Mouse (Mus musculus): ENCODE data around the gene Socs7. TPM values are rescaled to one million over a fixed set of nuclear protein-coding genes. Genes with fewer than 3 reads are reported as not detected.

Gene Socs7
- polyA plus RNA-seq, 1 experiment from 2014 or later: 4.5 TPM

DNA sequence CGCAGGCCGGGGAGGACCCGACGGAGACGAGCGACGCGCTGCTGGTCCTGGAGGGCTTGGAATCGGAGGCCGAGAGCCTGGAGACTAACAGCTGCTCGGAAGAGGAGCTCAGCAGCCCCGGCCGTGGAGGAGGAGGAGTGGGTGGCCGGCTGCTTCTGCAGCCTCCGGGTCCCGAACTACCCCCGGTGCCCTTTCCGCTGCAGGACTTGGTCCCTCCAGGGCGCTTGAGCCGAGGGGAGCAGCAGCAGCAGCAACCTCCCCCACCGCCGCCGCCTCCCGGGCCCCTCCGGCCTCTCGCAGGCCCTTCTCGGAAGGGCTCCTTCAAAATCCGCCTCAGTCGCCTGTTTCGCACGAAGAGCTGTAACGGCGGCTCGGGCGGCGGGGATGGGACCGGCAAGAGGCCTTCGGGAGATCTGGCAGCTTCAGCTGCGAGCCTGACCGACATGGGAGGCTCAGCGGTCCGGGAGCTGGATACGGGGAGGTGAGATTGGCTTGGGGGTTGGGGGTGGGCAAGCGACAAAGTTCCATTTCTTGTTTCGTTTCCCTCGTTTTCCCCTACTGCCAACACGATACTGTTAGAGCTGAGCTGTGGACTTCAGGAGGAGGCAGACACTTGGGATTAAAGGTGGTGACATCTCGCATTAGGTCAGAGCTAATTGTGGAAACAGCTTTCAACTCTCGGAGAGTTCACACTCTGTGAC, 742 bp downstream of the Socs7 start:
- H3K9me3 ChIP-seq (ENCODE audit: control insufficient read depth, low read length): no peaks in the 10 kb centered on the region
- peak overlapping the region; percentile 74 for H3K27ac ChIP-seq (ENCODE audit: low read depth, low read length)
- H3K4me1 ChIP-seq (replicated peaks; ENCODE audit: control insufficient read depth, insufficient read depth, low read length): peaks cover 13% of the 10 kb centered on the region
- no peaks in the 10 kb centered on the region for H3K36me3 ChIP-seq (ENCODE audit: control insufficient read depth, insufficient read depth, low read length)
- H3K4me2 ChIP-seq (ENCODE audit: low read depth, low read length, severe bottlenecking): peak overlapping the region; percentile 82
- H3K9ac ChIP-seq (ENCODE audit: low read length): peak overlapping the region; percentile 95
- no peak for ATAC-seq (replicated peaks; ENCODE audit: low FRiP score)
- no peaks in the 10 kb centered on the region for H3K27me3 ChIP-seq (ENCODE audit: control insufficient read depth, insufficient read depth, low read length)
- peak; percentile 79 for DNase-seq (ENCODE audit: low spot score)
- peak overlapping the region; percentile 96 for H3K4me3 ChIP-seq (ENCODE audit: low read depth, low read length)
- under 1% methylated on average over 49 of the region's 49 CpGs for WGBS

DNA sequence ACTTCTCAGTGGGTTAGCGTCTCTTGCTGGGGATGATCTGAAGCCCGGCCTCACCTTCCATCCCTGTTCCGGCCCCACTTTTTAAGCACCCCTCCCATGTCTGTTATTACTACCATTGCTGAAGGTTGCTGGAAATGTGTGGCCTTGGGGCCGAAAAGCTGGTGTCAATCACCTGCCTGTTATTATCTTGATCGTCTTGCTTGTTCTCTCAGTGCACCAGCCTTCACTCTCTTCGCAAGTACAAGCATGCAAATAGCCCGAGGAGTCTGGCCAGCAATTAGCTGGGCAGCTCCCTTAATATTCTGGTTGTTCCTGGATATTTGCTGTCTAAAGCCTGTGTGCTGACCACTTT, 1.3 kb downstream of the Socs7 start:
- peaks cover 13% of the 10 kb centered on the region for H3K4me1 ChIP-seq (replicated peaks; ENCODE audit: control insufficient read depth, insufficient read depth, low read length)
- ATAC-seq (replicated peaks; ENCODE audit: low FRiP score): no peak
- no peak for DNase-seq (ENCODE audit: low spot score)
- WGBS: 1% methylated on average over 7 of the region's 7 CpGs
- no peak overlapping the region for H3K27ac ChIP-seq (ENCODE audit: low read depth, low read length)
- no peaks in the 10 kb centered on the region for H3K36me3 ChIP-seq (ENCODE audit: control insufficient read depth, insufficient read depth, low read length)
- peak overlapping the region; percentile 96 for H3K4me3 ChIP-seq (ENCODE audit: low read depth, low read length)
- H3K4me2 ChIP-seq (ENCODE audit: low read depth, low read length, severe bottlenecking): peak overlapping the region; percentile 82
- no peaks in the 10 kb centered on the region for H3K27me3 ChIP-seq (ENCODE audit: control insufficient read depth, insufficient read depth, low read length)
- H3K9me3 ChIP-seq (ENCODE audit: control insufficient read depth, low read length): no peaks in the 10 kb centered on the region
- peak overlapping the region; percentile 95 for H3K9ac ChIP-seq (ENCODE audit: low read length)

DNA sequence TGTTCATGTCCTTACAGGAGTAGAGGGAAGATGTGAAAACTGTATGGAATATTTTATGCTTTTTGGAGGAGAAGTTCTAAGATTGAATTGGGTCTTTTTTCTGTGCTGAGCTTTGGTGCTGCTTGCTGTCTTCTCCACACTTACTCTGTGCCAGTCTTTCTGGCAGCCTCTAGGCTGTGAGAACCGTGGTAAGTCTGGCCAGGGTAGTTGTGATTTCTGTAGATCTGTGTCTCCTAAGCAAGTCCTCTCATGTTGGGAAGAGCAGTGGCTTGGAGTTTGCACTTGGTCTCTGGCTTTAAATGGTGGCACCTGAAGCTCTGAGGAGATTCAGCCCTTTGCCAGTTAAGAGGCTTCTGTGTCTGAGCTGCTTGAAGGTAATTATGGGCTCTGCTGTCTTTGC, 3.2 kb downstream of the Socs7 start:
- H3K27me3 ChIP-seq (ENCODE audit: control insufficient read depth, insufficient read depth, low read length): no peaks in the 10 kb centered on the region
- peaks cover 15% of the 10 kb centered on the region for H3K4me1 ChIP-seq (replicated peaks; ENCODE audit: control insufficient read depth, insufficient read depth, low read length)
- H3K27ac ChIP-seq (ENCODE audit: low read depth, low read length): no peak overlapping the region
- no peak overlapping the region for H3K4me3 ChIP-seq (ENCODE audit: low read depth, low read length)
- no peak overlapping the region for H3K4me2 ChIP-seq (ENCODE audit: low read depth, low read length, severe bottlenecking)
- no peak overlapping the region for H3K9ac ChIP-seq (ENCODE audit: low read length)
- 100% methylated on average over 1 of the region's 1 CpGs for WGBS
- no peak for DNase-seq (ENCODE audit: low spot score)
- ATAC-seq (replicated peaks; ENCODE audit: low FRiP score): no peak
- no peaks in the 10 kb centered on the region for H3K36me3 ChIP-seq (ENCODE audit: control insufficient read depth, insufficient read depth, low read length)
- H3K9me3 ChIP-seq (ENCODE audit: control insufficient read depth, low read length): no peaks in the 10 kb centered on the region

DNA sequence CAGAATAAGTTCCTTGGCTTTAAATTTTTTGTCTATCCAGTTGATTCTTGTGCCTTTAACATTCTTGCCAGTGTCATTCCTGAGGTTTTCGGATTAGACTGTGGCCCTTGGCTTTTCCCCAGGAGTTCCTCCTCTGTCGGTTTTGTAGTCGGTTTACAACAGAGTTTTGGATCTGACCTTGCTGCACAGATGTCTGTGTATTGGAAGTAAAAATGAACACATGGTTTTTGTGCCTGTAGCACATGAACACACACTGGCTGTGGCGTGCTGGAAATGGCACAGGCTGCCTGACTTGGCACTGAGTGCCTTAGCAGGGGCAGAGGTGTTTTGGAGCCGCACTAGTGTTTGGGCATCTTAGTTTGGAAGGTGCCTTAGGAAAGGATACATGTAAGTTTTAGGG, 6.2 kb downstream of the Socs7 start:
- WGBS: 93% methylated on average over 5 of the region's 5 CpGs
- Histone ChIP-seq H3K9me3 (ENCODE audit: control insufficient read depth, low read length) (no peaks in the 10 kb centered on the region), H3K9ac (ENCODE audit: low read length) (no peak overlapping the region), H3K4me3 (ENCODE audit: low read depth, low read length) (no peak overlapping the region), H3K27me3 (ENCODE audit: control insufficient read depth, insufficient read depth, low read length) (no peaks in the 10 kb centered on the region), H3K27ac (ENCODE audit: low read depth, low read length) (no peak overlapping the region), H3K4me1 (replicated peaks; ENCODE audit: control insufficient read depth, insufficient read depth, low read length) (peaks cover 15% of the 10 kb centered on the region), H3K36me3 (ENCODE audit: control insufficient read depth, insufficient read depth, low read length) (no peaks in the 10 kb centered on the region), H3K4me2 (ENCODE audit: low read depth, low read length, severe bottlenecking) (no peak overlapping the region)
- DNase-seq (ENCODE audit: low spot score) (no peak), ATAC-seq (replicated peaks; ENCODE audit: low FRiP score) (no peak)

DNA sequence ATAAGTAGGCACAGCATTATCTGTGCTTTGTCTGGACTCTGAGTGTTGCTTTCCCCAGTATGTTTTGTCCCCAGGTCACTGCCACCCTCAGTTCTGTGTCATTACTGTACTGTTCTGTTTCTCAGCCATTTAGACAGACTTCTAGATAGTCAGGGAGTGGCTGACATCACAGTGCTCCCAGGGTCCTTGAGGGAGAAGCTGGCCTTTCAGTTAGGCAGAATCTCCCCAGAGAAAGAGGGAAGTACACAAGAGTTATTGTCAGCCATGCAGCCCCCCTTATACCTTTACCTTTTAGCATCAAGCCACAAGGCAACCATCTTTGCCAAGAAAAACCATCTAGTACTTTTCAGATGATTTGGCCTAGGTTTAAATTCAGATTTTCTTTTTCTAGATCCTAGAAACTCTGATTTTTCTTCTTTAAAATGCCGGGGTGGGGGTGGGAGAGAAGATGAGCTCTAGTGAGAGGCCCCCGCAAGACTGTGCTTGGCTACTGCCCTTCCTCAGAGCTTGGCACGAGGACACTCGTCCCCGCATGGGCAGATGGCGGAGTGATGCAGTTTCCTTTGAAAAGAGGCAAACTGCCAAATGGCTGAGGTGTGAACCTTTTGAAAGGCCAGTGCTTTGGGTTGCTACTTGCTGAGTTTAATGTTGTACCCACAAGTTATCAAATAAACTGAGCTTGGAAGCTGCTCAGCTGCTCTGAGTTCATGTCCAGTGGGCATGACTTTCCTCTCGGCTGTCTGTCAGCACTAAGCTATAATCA, 8.2 kb downstream of the Socs7 start:
- H3K9me3 ChIP-seq (ENCODE audit: control insufficient read depth, low read length): no peaks in the 10 kb centered on the region
- DNase-seq (ENCODE audit: low spot score) (no peak), ATAC-seq (replicated peaks; ENCODE audit: low FRiP score) (no peak)
- H3K27me3 ChIP-seq (ENCODE audit: control insufficient read depth, insufficient read depth, low read length): no peaks in the 10 kb centered on the region
- H3K4me2 ChIP-seq (ENCODE audit: low read depth, low read length, severe bottlenecking): no peak overlapping the region
- no peak overlapping the region for H3K27ac ChIP-seq (ENCODE audit: low read depth, low read length)
- peaks cover 2% of the 10 kb centered on the region; the same call in 1 of the 2 replicates for H3K4me1 ChIP-seq (replicated peaks; ENCODE audit: control insufficient read depth, insufficient read depth, low read length)
- no peaks in the 10 kb centered on the region; the same call in 1 of the 2 replicates for H3K36me3 ChIP-seq (ENCODE audit: control insufficient read depth, insufficient read depth, low read length)
- 83% methylated on average over 7 of the region's 7 CpGs for WGBS
- no peak overlapping the region for H3K9ac ChIP-seq (ENCODE audit: low read length)
- no peak overlapping the region for H3K4me3 ChIP-seq (ENCODE audit: low read depth, low read length)

DNA sequence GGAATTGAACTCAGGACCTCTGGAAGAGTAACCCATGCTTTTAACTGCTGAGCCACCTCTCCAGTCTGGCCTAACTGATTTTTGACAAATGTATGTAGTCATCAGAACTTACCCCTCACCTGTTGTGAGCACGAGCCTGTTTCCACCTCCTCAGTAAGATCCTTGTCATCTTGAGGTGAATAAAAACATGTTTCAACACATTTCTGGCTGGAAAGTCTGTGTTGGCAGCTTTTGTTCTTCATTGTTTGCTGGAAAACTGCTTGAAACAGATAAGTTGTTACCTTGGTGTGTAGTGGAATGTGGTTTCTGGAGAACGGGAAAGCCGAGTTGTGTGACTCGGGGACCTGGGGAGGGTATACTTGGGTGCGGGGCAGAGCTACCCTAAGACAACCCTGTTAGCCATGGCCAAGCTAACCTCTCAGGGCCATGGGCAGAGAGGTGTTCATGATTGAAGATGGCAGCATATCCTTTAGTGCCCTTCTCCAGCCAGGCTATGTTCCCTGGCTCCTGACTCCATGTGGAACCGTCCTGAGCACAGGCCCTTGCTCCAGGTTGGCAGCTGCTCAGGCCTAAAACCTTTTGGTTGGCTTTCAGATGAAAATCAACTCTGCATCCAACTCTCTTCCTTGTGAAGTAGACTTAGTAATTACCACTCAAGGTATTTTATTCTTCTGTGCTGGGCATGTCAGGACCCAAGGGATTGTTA, 10.0 kb downstream of the Socs7 start:
- DNase-seq (ENCODE audit: low spot score): no peak
- no peak for ATAC-seq (replicated peaks; ENCODE audit: low FRiP score)
- no peak overlapping the region for H3K27ac ChIP-seq (ENCODE audit: low read depth, low read length)
- H3K9me3 ChIP-seq (ENCODE audit: control insufficient read depth, low read length): no peaks in the 10 kb centered on the region
- H3K27me3 ChIP-seq (ENCODE audit: control insufficient read depth, insufficient read depth, low read length): no peaks in the 10 kb centered on the region
- 0 out of 2 replicates have a peak, but pooled peaks cover 2% of the 10 kb centered on the region for H3K4me1 ChIP-seq (replicated peaks; ENCODE audit: control insufficient read depth, insufficient read depth, low read length)
- no peak overlapping the region for H3K4me3 ChIP-seq (ENCODE audit: low read depth, low read length)
- H3K4me2 ChIP-seq (ENCODE audit: low read depth, low read length, severe bottlenecking): no peak overlapping the region
- H3K9ac ChIP-seq (ENCODE audit: low read length): no peak overlapping the region
- H3K36me3 ChIP-seq (ENCODE audit: control insufficient read depth, insufficient read depth, low read length): no peaks in the 10 kb centered on the region; the same call in 1 of the 2 replicates
- WGBS: 93% methylated on average over 6 of the region's 6 CpGs

DNA sequence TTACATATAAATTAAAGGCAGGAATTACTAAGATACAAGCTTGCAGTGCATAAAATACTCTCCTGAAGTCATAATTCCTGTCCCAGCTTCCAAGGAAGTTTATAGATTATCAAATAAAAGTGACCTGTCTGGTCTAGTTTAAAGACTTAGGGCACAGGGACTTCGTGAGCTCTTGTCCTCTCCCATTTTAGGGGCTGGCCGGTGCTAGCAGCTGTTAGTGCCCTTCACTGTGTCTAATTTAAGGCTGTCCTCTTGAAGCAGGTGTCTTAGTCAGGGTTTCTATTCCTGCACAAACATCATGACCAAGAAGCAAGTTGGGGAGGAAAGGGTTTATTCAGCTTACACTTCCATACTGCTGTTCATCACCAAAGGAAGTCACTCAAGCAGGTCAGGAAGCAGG, 11.1 kb downstream of the Socs7 start:
- no peak overlapping the region for H3K27ac ChIP-seq (ENCODE audit: low read depth, low read length)
- WGBS: 88% methylated on average over 2 of the region's 2 CpGs
- H3K27me3 ChIP-seq (ENCODE audit: control insufficient read depth, insufficient read depth, low read length): no peaks in the 10 kb centered on the region
- H3K9ac ChIP-seq (ENCODE audit: low read length): no peak overlapping the region
- H3K9me3 ChIP-seq (ENCODE audit: control insufficient read depth, low read length): no peaks in the 10 kb centered on the region
- peaks cover 2% of the 10 kb centered on the region; the same call in 1 of the 2 replicates for H3K36me3 ChIP-seq (ENCODE audit: control insufficient read depth, insufficient read depth, low read length)
- 0 out of 2 replicates have a peak, but pooled peaks cover 2% of the 10 kb centered on the region for H3K4me1 ChIP-seq (replicated peaks; ENCODE audit: control insufficient read depth, insufficient read depth, low read length)
- no peak overlapping the region for H3K4me3 ChIP-seq (ENCODE audit: low read depth, low read length)
- ATAC-seq (replicated peaks; ENCODE audit: low FRiP score) (no peak), DNase-seq (ENCODE audit: low spot score) (no peak)
- H3K4me2 ChIP-seq (ENCODE audit: low read depth, low read length, severe bottlenecking): no peak overlapping the region

DNA sequence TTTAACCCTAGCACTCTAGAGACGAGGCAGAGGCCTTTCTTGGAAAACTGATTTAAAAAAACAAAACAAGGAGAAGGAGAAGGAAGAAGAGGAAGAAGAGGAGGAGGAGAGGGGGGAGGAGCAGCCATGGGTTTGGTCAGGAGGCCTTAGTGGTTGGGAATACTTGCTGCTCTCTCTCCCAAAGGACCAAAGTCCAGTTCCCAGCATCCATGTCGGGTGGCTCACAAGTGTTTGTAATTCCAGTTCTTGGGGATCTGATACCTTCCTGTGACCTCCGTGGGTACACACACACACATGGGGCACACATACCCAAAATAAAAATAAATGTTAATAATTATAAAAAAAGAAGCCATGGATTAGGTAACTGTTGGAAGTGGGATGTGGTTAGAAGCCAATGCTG, 17.7 kb downstream of the Socs7 start:
- no peaks in the 10 kb centered on the region for H3K27me3 ChIP-seq (ENCODE audit: control insufficient read depth, insufficient read depth, low read length)
- 88% methylated on average over 3 of the region's 3 CpGs for WGBS
- no peak overlapping the region for H3K27ac ChIP-seq (ENCODE audit: low read depth, low read length)
- no peak for DNase-seq (ENCODE audit: low spot score)
- no peak overlapping the region for H3K9ac ChIP-seq (ENCODE audit: low read length)
- peaks cover 8% of the 10 kb centered on the region; the same call in 1 of the 2 replicates for H3K36me3 ChIP-seq (ENCODE audit: control insufficient read depth, insufficient read depth, low read length)
- ATAC-seq (replicated peaks; ENCODE audit: low FRiP score): no peak
- no peak overlapping the region for H3K4me3 ChIP-seq (ENCODE audit: low read depth, low read length)
- H3K4me2 ChIP-seq (ENCODE audit: low read depth, low read length, severe bottlenecking): no peak overlapping the region
- H3K4me1 ChIP-seq (replicated peaks; ENCODE audit: control insufficient read depth, insufficient read depth, low read length): no peaks in the 10 kb centered on the region
- no peaks in the 10 kb centered on the region for H3K9me3 ChIP-seq (ENCODE audit: control insufficient read depth, low read length)
